Mouse (Mus musculus) CH12.LX (cell line): Measurements from ENCODE around the gene Gm5127. TPM values are rescaled to one million over a fixed set of nuclear protein-coding genes. Genes with fewer than 3 reads are reported as not detected.

ENCODE experiments used
- ELF1 ChIP-seq: IDR thresholded peaks from 2 replicates; pipeline ENCODE4 v1.6.1; 2014; ENCODE audit warnings: low read depth, mild to moderate bottlenecking, inconsistent platforms, low read length, improper control_type of control experiment
- HCFC1 ChIP-seq: IDR thresholded peaks from 2 replicates; pipeline ENCODE4 v1.6.1; 2012; ENCODE audit warnings: low read depth, mild to moderate bottlenecking, inconsistent platforms, low read length, improper control_type of control experiment
- IRF4 ChIP-seq: IDR thresholded peaks from 2 replicates; pipeline ENCODE4 v1.6.1; 2014; ENCODE audit warnings: low read depth, mild to moderate bottlenecking, inconsistent platforms, low read length, improper control_type of control experiment
- MAX ChIP-seq: IDR thresholded peaks from 2 replicates; pipeline ENCODE4 v1.6.1; 2011; ENCODE audit warnings: low read length, improper control_type of control experiment
- MYC ChIP-seq: IDR thresholded peaks from 2 replicates; pipeline ENCODE4 v1.6.1; 2011; ENCODE audit warnings: low read depth, mild to moderate bottlenecking, improper control_type of control experiment, low read length
- NELFE ChIP-seq: IDR thresholded peaks from 2 replicates; pipeline ENCODE4 v1.6.1; 2011; ENCODE audit warnings: low read depth, low read length, improper control_type of control experiment
- RAD21 ChIP-seq: IDR thresholded peaks from 2 replicates; pipeline ENCODE4 v1.6.1; 2011; ENCODE audit warnings: low read depth, mild to moderate bottlenecking, low read length, improper control_type of control experiment, moderate library complexity
- USF2 ChIP-seq: conservative IDR thresholded peaks from 2 replicates; pipeline ENCODE4 v1.6.1; 2011; ENCODE audit warnings: low read depth, low read length, improper control_type of control experiment
- ZNF384 ChIP-seq: IDR thresholded peaks from 2 replicates; pipeline ENCODE4 v1.6.1; 2012; ENCODE audit warnings: low read depth, low read length, improper control_type of control experiment, inconsistent platforms
- polyA plus RNA-seq: library from polyadenylated mRNA; unstranded; fragments of >175 nt; gene quantifications from 2 replicates; pipeline ENCODE4 v1.2.1, GENCODE M21; 2012; ENCODE audit warnings: low read depth; ENCODE audit not compliant: insufficient read length
- total RNA-seq, 2 experiments: library from RNA; depleted of rRNA; stranded (reverse); fragments of 300-350 nt in 1 of 2; fragments of >200 nt in 1 of 2; gene quantifications; 2 replicates each; pipeline ENCODE4 v1.2.3; 2012 to 2014

The Gm5127 gene
- total and polyA plus RNA-seq, 3 experiments = 0.16 TPM; not detected in 2

- no peak for TF ChIP-seq MAX
- no peak for TF ChIP-seq USF2
- TF ChIP-seq NELFE = no peak
- peak; percentile 77 for TF ChIP-seq IRF4
- no peak for TF ChIP-seq MYC
- no peak for TF ChIP-seq ZNF384
- no peak for TF ChIP-seq RAD21
- TF ChIP-seq ELF1 = no peak
- no peak for TF ChIP-seq HCFC1
Observed at GRCm38 (mm10) chrX:106755272-106755671, 172.3 kb downstream of the Gm5127 start (continued).

Other genes with a start within 250 kb of the Gm5127 start
- gene Fndc3c1, start 97.8 kb upstream of the Gm5127 start, total RNA-seq (2012; rRNA removed) = 3.3 TPM in 2 replicates
- gene Fndc3c1, start 97.8 kb upstream of the Gm5127 start, total RNA-seq (2014; rRNA removed) = 3.7 and 4.3 TPM in 2 replicates
- 3.6 and 4.1 TPM in 2 replicates for gene Fndc3c1, start 97.8 kb upstream of the Gm5127 start, polyA plus RNA-seq
- gene Cysltr1, start 20.5 kb downstream of the Gm5127 start, total RNA-seq (2012; rRNA removed) = 0.59 and 1.1 TPM in 2 replicates
- gene Cysltr1, start 20.5 kb downstream of the Gm5127 start, total RNA-seq (2014; rRNA removed) = not detected in 2 replicates
- gene Cysltr1, start 20.5 kb downstream of the Gm5127 start, polyA plus RNA-seq = 0.15 TPM in 1 of 2 replicates, not detected in the other